Mouse (Mus musculus) midbrain, embryonic 14.5 days (tissue): Measurements from ENCODE around the gene Sf3a2. TPM values are rescaled to one million over a fixed set of nuclear protein-coding genes. Genes with fewer than 3 reads are reported as not detected.

Experiments used
- ATAC-seq: fragments of 200-750 bp; cut with Nextera tagmentation; 2 replicates; pipeline ENCODE4 v1.8.0; 2017; ENCODE audit warnings: moderate number of reproducible peaks, moderate library complexity; ENCODE audit not compliant: low FRiP score, low TSS enrichment
- DNase-seq: peaks from one replicate; pipeline ENCODE4 v3.0.0-alpha.2; 2015
- H3K27ac ChIP-seq: fragments of 300-500 bp; sonication (generic); replicated peaks from 2 replicates; pipeline ENCODE4 v1.5.1; 2014; ENCODE audit warnings: mild to moderate bottlenecking, low read depth, low read length, moderate library complexity
- H3K27me3 ChIP-seq: fragments of 300-500 bp; sonication (generic); 2 replicates; pipeline ENCODE4 v1.6.1; 2014; ENCODE audit warnings: low read length, control low read depth, mixed read lengths; ENCODE audit not compliant: control insufficient read depth, insufficient read depth
- H3K36me3 ChIP-seq: fragments of 300-500 bp; sonication (generic); 2 replicates; pipeline ENCODE4 v1.6.1; 2014; ENCODE audit warnings: low read length, control low read depth; ENCODE audit not compliant: control insufficient read depth, insufficient read depth
- H3K4me1 ChIP-seq: fragments of 300-500 bp; sonication (generic); 2 replicates; pipeline ENCODE4 v1.6.1; 2014; ENCODE audit warnings: mild to moderate bottlenecking, antibody characterized with exemption, low read length, control low read depth; ENCODE audit not compliant: control insufficient read depth, insufficient read depth
- H3K4me2 ChIP-seq: fragments of 300-500 bp; sonication (generic); 2 replicates; pipeline ENCODE4 v1.6.1; 2014; ENCODE audit warnings: mild to moderate bottlenecking, low read length, moderate library complexity
- H3K4me3 ChIP-seq: fragments of 300-500 bp; sonication (generic); replicated peaks from 2 replicates; pipeline ENCODE4 v1.5.1; 2014; ENCODE audit warnings: low read depth, low read length
- H3K9ac ChIP-seq: fragments of 300-500 bp; sonication (generic); replicated peaks from 2 replicates; pipeline ENCODE4 v1.6.1; 2014; ENCODE audit warnings: mild to moderate bottlenecking, low read length, moderate library complexity
- H3K9me3 ChIP-seq: fragments of 300-500 bp; sonication (generic); 2 replicates; pipeline ENCODE4 v1.6.1; 2016; ENCODE audit warnings: low read length, control low read depth, mixed read lengths; ENCODE audit not compliant: control insufficient read depth
- WGBS: fragments of 180-500 bp; shearing (Covaris S2); extraction: QIAGEN DNeasy Blood & Tissue Kit; methylation state at CpG from one replicate; pipeline ENCODE4 v1.1.7; 2014; 5-methylcytosine and 5-hydroxymethylcytosine counted together
- polyA plus RNA-seq: library from polyadenylated mRNA; unstranded; fragments of >200 nt; fragmentation: Nextera tagmentation; extraction: Ambion mirVana; gene quantifications from 2 replicates; pipeline ENCODE4 v1.2.1, GENCODE M21; 2014

Sf3a2 gene
- polyA plus RNA-seq, 1 experiment from 2014 or later = 75.1 TPM

DNA sequence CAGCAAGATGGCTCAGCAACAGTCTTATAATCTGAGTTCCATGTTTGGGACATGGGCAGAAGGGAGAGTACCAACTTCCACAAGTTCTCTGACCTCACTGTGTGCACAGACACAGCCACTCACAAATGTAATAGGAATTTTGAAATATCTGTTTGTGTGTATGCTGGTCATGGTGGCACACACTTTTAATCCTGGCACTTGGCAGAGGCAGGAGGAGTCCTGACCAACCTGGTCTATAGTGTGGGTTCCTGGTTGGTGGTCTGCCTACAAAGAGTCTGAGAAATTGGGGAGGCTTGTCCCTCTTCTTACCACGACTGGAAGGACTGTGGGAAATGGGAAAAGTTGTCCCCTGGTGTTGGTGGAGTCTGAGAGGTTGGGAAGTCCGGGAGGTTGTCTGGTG, 41.5 kb upstream of the Sf3a2 start:
- H3K4me2 ChIP-seq = peak overlapping the region; percentile 74
- DNase-seq (no peak), ATAC-seq (no peak)
- WGBS = 72% methylated on average over 2 of the region's 2 CpGs
- peaks cover 20% of the 10 kb centered on the region for H3K4me1 ChIP-seq
- H3K9me3 ChIP-seq = no peaks in the 10 kb centered on the region
- peak overlapping the region; percentile 97; the same call in 1 of the 2 replicates for H3K9ac ChIP-seq
- peak overlapping the region; percentile 99 for H3K4me3 ChIP-seq
- no peaks in the 10 kb centered on the region for H3K27me3 ChIP-seq
- H3K27ac ChIP-seq = no peak overlapping the region
- H3K36me3 ChIP-seq = no peaks in the 10 kb centered on the region

DNA sequence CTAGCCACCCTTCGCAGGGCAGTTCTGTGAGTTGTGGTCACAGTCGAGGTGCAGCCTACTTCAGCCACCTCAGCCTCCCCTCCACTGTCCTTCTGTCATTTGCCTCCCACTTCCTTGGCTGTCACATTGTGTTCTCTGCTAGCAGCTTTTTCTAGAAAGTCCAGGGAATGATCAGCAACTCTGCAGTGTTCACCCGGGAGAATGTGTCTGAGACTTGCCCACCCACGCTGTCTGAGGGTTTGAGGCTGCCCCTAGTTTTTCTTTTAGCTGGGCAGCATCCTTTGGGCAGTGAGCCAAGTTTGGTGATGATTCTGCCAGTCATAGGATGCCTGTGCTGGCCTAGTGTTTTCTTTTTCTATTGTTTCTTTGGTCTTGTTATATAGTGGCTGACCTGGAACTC, 41.0 kb upstream of the Sf3a2 start:
- no peak for DNase-seq
- Histone ChIP-seq H3K36me3 (no peaks in the 10 kb centered on the region), H3K9ac (0 out of 2 replicates have a peak overlapping the region, but pooled peaks have one; percentile 14), H3K4me2 (peak overlapping the region; percentile 74), H3K4me3 (0 out of 2 replicates have a peak overlapping the region, but pooled peaks have one; percentile 6), H3K27me3 (no peaks in the 10 kb centered on the region), H3K9me3 (no peaks in the 10 kb centered on the region), H3K27ac (no peak overlapping the region), H3K4me1 (peaks cover 20% of the 10 kb centered on the region)
- no peak for ATAC-seq
- 77% methylated on average over 4 of the region's 4 CpGs for WGBS

DNA sequence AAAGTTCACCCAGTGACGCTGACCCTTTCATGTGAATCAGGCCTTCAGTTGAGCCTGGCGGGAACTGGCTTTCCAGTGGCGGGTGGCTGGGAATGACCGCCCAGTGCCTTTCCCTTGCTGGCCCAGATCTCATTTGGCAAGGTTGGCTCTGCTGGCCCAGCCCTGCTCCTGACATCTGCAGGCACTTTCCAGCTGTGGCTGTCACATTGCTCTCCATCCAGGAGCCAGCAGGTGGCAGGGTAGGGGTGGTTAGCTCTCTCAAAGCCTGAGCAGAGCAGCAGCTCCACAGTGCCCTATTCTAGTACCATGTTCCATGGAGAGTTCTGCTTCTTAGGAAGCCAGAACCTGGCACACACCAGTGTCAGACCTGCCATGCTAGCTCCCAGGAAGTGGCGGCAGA, 40.3 kb upstream of the Sf3a2 start:
- WGBS = 34% methylated on average over 5 of the region's 5 CpGs
- no peaks in the 10 kb centered on the region for H3K9me3 ChIP-seq
- H3K4me3 ChIP-seq = no peak overlapping the region
- peak overlapping the region; percentile 74 for H3K4me2 ChIP-seq
- H3K27ac ChIP-seq = no peak overlapping the region
- no peak overlapping the region for H3K9ac ChIP-seq
- no peak for ATAC-seq
- H3K4me1 ChIP-seq = peaks cover 20% of the 10 kb centered on the region
- no peaks in the 10 kb centered on the region for H3K27me3 ChIP-seq
- H3K36me3 ChIP-seq = no peaks in the 10 kb centered on the region
- peak; percentile 72 for DNase-seq

DNA sequence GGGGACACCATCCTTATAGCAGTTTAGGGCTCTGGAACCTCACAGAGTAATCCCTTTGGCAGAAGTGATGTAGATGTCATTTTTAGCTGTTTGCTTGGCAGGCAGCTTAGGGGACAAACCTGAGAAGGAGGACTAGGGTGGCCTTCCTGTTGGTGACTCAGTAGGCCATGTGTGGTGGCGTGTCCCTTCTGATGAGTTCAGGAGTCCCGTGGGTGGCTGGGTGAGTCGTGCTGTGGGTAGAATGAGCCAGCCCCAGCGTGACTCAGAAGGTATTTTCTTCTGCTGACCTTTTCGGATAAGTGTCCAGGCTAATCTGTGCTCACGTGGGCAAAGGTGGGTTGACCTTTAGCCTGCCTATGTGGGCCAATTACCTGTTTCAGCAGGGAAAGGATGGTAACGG, 39.3 kb upstream of the Sf3a2 start:
- no peak for DNase-seq
- no peaks in the 10 kb centered on the region for H3K27me3 ChIP-seq
- no peak overlapping the region for H3K9ac ChIP-seq
- H3K4me2 ChIP-seq = no peak overlapping the region
- no peaks in the 10 kb centered on the region for H3K36me3 ChIP-seq
- H3K4me3 ChIP-seq = no peak overlapping the region
- H3K4me1 ChIP-seq = peaks cover 20% of the 10 kb centered on the region
- no peaks in the 10 kb centered on the region for H3K9me3 ChIP-seq
- 84% methylated on average over 7 of the region's 7 CpGs for WGBS
- no peak for ATAC-seq
- no peak overlapping the region for H3K27ac ChIP-seq

DNA sequence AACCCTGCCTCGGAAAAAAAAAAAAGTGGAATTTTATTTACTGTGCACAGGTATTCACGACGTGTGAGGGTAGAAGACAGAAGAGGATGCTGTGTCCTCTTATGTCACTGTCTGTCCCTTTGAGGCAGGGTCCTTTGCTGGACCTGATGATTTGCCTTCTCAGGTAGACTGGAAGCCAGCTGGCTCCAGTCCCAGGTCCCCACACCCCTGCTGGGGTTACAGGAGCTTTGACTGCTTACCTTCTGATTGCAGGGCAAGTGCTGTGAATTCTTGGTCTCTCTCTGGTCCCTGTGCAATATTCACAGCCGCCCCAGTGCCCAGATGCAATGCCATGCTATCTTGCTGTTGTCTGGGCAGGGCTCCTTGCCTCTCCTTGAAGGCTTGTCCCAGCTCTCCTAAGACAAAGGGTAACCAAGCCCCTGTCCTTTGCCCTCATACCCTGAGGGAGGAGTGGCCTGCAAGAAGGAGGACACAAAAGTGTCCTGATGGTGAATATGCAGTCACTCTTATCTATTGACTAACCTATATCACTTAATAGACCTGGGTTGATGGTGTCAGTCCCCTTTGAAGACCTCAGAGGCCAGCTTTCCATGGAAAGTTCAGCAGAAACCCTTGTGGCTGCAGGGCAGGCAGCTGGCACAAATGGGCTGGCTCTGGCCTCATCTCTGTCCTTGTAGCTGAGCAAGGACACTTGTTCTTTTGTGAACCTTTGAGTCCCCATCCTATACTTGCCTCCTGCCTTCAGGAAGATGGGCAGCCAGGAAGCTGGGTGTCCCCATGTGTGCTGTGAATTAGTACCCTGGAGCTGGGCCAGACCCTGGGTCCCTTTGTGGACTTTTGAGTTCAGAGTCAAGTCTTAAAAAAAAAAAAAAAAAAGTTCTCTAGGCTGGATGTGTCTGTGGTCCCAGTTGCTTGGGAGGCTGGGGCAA, 37.1 kb upstream of the Sf3a2 start:
- Histone ChIP-seq H3K4me1 (peaks cover 20% of the 10 kb centered on the region), H3K4me2 (no peak overlapping the region), H3K9ac (no peak overlapping the region), H3K27me3 (no peaks in the 10 kb centered on the region), H3K9me3 (no peaks in the 10 kb centered on the region), H3K27ac (no peak overlapping the region), H3K4me3 (no peak overlapping the region), H3K36me3 (peaks cover 16% of the 10 kb centered on the region; the same call in 1 of the 2 replicates)
- ATAC-seq (no peak), DNase-seq (no peak)
- WGBS = 91% methylated on average over 4 of the region's 4 CpGs

DNA sequence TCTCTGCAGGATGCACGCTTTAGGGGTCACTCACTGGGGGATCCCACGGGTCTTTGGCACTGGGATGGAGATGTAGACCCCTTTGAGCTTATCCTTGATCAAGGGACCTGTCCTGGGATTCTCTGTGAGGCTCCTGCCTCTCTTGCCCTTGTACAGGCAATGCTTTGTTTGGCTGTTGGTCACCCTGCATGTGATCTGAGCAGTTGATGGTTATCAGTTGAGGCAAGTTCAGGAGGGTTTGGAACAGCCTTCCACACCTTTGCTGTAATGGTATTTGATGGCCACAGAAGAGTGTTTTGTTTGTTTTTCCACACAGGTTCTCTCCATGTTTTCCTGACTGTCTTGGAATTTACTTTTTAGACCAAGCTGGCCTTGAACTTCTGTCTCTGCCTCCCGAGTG, 36.2 kb upstream of the Sf3a2 start:
- DNase-seq (no peak), ATAC-seq (no peak)
- no peak overlapping the region for H3K4me3 ChIP-seq
- no peaks in the 10 kb centered on the region for H3K27me3 ChIP-seq
- H3K4me2 ChIP-seq = no peak overlapping the region
- peaks cover 26% of the 10 kb centered on the region for H3K36me3 ChIP-seq
- WGBS = 59% methylated on average over 3 of the region's 3 CpGs
- no peaks in the 10 kb centered on the region for H3K9me3 ChIP-seq
- peaks cover 10% of the 10 kb centered on the region for H3K4me1 ChIP-seq
- H3K27ac ChIP-seq = no peak overlapping the region
- no peak overlapping the region for H3K9ac ChIP-seq

DNA sequence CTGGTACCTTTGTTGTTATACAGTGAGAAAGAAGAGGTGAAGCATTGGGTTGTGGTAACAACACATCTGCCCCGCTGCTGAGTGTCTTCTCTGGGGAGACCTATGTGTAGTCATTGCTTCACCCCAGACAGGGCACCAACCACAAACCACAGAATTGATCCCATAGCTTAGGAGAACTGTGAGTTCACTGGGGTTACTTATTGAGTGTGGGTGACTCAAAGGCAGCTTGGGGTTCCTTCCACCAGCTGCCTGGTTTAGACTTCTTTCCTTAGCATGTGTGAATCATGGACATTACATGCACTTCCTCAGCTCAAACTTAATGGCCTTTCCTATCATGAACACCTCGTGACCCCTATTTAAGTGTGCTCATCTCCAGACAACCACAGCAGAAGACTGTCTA, 34.5 kb upstream of the Sf3a2 start:
- Histone ChIP-seq H3K4me3 (no peak overlapping the region), H3K36me3 (peaks cover 41% of the 10 kb centered on the region), H3K9ac (no peak overlapping the region), H3K4me2 (no peak overlapping the region), H3K27me3 (no peaks in the 10 kb centered on the region), H3K9me3 (no peaks in the 10 kb centered on the region), H3K4me1 (no peaks in the 10 kb centered on the region), H3K27ac (no peak overlapping the region)
- 97% methylated on average over 2 of the region's 2 CpGs for WGBS
- no peak for DNase-seq
- ATAC-seq = no peak

DNA sequence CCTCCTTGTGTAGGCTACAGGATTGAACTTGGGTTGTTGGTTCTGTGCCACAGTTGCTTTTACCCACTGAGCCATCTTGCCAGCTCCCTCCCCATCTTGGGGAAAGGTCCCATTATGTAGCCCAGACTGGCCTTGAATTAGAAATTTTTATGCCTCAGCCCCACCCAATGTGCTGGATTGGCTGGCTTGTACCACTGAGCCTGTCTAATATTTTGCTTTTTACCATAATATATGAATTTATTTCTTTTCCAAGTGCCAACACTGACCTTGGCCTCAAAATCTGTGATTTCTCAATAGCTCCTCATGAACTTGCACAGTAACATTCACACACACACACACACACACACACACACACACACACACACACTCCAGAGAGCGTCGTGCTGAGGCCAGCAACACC, 32.3 kb upstream of the Sf3a2 start:
- Histone ChIP-seq H3K27ac (no peak overlapping the region), H3K4me2 (no peak overlapping the region), H3K4me1 (no peaks in the 10 kb centered on the region), H3K9me3 (no peaks in the 10 kb centered on the region), H3K4me3 (no peak overlapping the region), H3K9ac (no peak overlapping the region), H3K36me3 (peaks cover 61% of the 10 kb centered on the region), H3K27me3 (no peaks in the 10 kb centered on the region)
- no peak for ATAC-seq
- 92% methylated on average over 2 of the region's 2 CpGs for WGBS
- no peak for DNase-seq
